Mouse (Mus musculus) v-Abl transformed pro-B cells (cell line): ENCODE measurements around the gene Flvcr2.
"Not testable (repeated sequence)": the region's sequence is repeated elsewhere in the genome, so short reads cannot be mapped to it uniquely, and the experiment has no call there.

Experiments used
- in situ Hi-C, 2 experiments: fragments of 400-800 bp; cut with MboI; formaldehyde crosslinking; loops; one replicate each; pipeline ENCODE4 v1.15.1; 2025; ENCODE audit not compliant: unreplicated experiment in 2 of 2

Flvcr2 gene

DNA sequence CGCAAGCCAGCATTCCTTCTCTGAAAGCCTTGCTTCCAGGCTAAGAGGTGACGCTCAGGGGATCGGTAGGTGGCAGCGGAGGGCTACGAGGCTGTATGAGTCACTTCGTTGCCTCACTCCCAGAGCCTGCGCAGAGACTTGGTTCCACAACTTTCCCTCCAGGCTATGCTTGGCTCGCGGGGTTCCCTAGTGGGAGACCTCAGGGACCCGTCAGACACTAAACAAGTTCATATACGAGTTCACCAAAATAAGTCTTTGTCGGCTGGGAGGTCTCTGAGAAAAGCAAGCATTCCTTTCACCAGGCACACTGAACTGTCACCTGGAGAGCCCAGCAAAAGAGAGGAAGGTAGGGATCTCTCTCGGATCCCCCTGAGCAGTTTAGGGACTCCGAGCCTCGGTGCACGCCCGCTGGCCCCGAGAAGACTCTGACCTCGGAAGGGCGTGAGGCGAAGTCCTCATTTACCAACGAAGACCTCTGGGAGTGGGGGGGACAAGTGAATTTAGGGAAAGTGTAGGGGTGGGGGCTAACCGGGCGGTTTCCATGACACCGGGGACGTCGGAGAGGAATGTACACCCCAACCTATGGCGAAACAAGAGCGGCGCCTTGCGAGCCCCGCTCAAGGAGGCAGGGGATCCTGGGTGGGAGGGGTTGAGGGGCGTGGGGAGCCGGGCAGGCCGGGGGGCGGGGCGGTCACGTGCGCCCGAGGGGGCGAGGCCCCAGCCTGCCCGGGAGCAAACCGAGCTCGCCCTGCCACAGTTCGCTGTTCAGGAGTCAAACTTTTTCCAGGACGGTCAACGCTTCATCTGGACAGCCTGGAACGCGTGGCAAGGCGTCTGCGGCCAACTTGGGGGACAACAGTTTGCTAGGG is at the start of gene Flvcr2:
Flvcr2 (plus strand) TSS at position 713 of the 869 bp plus-strand sequence.
- in situ Hi-C loops: no loop called here

- in situ Hi-C loops: not testable (repeated sequence)
Measured at GRCm38 (mm10) chr12:85698179-85698578, 48.2 kb upstream of the Flvcr2 start.

- in situ Hi-C loops: no loop called here
Measured at GRCm38 (mm10) chr12:85700191-85700841, 46.0 kb upstream of the Flvcr2 start.

- in situ Hi-C loops: no loop called here
Measured at GRCm38 (mm10) chr12:85700842-85701223, 45.5 kb upstream of the Flvcr2 start.

- in situ Hi-C loops: no loop called here
Measured at GRCm38 (mm10) chr12:85702166-85703055, 43.9 kb upstream of the Flvcr2 start.

DNA sequence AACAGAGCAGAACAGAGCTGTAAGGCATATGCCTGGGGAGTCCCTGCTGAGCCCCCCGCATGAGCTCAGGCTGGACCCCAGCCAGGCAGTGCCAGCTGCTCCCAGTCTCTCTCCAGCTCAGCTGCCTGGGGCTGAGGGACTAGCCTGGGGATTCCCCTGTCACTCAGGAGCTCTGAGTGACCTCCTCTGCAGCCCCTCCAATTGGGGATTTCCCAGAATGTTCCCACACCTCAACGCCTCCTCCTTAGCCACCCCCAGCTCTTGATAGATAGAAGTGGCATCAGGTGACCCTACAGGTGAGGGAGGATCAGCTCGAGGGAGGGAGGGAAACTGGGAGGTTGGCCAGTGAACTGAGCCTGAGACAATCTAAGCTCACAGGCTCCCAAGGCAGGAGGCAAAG is 42.8 kb upstream of the Flvcr2 start:
- in situ Hi-C loops: no loop called here

- in situ Hi-C loops: no loop called here
Measured at GRCm38 (mm10) chr12:85704566-85704965, 41.8 kb upstream of the Flvcr2 start.

GRCm38 (mm10) chr12:85705002-85705830 is 41.1 kb upstream of the Flvcr2 start:
- in situ Hi-C loops: no loop called here

DNA sequence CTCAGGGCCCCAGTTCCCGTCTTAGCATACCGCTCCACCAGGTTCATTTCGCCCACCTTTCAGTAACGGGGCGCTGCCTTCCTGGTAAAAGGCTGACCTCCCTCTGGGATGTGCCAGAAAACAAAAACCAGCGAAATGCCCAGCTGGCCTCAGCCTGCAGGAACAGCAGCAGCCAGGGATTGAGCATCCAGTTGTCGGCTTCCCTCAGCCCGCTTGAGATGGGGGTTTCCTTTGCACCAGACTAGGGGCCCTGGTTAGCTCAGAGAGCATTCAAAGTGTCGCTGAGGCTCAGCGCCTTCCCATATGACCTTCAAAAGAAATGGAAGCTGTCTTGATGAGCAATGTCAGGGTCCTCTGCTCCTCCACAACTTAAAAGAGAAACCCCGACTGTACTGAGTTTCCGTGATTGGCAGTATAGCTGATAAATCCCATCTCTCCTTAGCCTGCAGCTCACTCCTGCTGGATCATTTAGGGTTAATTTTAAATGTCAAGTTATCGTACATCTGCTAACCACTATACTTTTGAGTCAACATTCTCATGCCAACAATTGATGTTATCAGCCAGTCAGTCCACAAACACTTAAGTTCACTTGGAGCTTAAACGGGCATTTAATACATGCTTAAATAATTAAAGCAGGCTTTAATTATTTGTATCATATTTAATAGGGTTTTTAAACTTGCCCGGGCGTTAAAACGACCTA is 40.4 kb upstream of the Flvcr2 start:
- in situ Hi-C loops: no loop called here

DNA sequence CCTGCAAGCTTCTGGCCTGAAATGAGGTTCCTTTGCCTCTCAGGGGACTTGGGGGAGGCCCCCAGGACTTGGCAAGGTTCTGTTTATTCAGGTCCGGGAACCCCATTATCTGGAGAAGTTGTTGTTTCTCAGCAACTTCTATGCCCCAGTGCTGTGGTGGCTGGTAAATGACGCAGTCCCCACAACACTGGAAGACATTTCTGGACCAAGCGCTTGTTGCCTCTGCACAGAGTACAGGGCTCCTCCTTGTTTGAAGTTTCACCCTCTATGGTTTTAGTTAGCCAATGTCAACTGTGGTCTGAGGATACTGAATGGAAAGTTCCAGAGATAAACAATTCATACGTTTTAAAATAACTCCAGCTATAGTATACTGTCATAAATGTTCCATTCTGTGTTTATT is 39.4 kb upstream of the Flvcr2 start:
- in situ Hi-C loops: no loop called here

DNA sequence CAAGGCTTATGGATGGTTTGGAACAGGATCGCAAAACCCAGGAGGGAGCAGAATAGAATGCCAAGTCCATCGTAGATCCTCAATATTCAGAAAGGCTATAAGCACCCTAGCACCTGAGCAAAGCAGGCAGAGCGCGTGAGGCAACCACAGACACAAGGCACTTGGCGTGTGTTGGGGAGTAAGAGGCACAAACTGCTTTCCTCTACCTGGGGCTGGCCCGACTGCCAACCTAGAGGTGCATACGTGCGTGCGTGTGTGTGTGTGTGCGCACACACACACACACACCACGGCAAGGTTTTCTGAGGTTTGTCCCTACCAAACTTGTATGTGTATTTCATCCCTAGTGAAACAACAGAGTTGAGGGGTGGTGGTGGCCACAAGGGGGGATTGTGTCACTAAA is 38.9 kb upstream of the Flvcr2 start:
- in situ Hi-C loops: no loop called here

GRCm38 (mm10) chr12:85708556-85708955 is 37.8 kb upstream of the Flvcr2 start:
- in situ Hi-C loops: no loop called here

DNA sequence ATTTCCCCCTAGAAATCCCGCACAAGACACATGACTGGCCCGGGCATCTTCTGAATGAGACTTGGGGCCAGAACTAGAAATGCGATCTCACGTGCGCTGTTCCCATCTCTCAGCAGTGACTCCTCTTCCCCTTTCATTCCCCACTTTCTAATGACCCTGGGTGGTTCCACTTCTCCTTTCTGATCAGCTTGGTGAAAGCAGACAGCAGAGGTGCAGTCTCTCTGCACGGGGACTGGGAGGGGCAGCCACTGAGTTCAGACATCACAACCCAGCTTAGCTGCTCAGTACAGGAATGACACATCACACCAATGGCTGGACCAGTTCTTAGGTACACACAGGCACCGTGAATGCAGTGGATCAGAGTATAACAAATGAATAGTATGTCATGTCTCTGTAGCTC is 35.6 kb upstream of the Flvcr2 start:
- in situ Hi-C loops: no loop called here

DNA sequence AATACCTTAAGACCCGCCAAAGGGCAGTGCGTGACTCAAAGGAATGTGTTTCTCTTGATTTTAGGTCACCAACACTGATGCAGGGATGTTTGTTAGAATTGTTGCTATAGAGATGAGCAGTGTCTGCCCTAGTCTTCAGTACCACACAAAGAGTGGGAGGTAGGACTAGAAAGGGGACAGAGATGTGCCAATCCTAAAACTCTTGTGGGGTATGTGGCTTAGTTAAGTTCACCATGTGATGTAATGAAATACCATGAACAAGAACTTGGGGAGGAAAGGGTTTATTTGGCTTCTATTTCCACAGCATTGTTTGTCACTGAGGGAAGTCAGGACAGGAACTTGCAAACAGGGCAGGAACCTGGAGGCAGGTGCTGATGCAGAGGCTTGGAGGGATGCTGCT is 33.8 kb upstream of the Flvcr2 start:
- in situ Hi-C loops: no loop called here

GRCm38 (mm10) chr12:85714126-85714525 is 32.2 kb upstream of the Flvcr2 start:
- in situ Hi-C loops: no loop called here

DNA sequence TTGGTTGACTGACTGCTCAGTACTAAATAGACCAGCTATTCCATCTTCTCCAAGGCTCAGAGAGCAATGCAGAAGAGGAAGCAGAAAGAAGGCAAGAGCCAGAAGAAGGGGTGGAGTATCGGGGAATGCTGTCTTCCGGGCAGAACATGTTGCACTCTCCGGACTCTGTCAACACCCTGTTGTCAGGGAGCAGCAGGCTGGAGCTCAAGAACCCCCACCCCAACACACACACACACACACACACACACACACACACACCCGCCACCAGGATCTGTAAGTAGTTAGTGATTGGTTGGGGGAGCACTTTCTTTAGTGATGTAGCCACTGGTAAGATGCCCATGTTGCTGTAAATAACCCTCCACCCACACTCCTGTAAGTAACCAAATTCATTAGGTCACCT is 21.0 kb upstream of the Flvcr2 start:
- in situ Hi-C loops: loop anchor here (5.0 to 10.0 kb wide), 3 partner anchors 51 to 383 kb away; no protein-coding TSS in a partner anchor

DNA sequence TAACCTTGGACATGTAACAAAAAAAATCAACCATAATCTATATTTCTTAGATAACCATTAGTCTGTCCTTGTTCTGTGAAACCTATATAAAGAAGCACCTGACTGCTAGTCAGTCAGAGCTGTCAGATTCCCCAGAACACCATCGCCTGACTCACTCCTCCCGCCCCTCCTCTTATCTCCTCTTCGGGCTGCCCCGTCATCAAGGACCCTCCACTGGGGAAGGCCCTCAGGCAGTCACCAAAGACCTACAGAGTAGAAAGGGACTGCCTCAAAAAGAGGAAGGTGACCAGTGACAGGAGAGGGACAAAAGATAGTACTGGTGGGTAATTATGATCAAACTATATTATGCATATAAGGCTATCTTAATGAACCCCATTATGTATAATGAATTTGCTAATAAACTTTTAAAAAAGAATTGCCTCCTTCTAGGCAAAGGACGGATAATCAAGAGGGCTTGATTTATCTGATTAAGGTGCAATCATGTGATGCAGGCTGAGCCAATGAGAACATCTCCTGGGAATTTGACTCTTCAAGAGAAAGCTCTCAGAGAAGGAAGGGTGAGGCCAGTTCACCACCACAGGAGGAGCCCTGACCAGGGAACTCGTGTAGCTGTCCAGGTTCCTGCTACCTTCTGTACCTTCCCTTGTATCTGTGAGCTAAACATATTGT is 19.5 kb upstream of the Flvcr2 start:
- in situ Hi-C loops: loop anchor here (5.0 to 10.0 kb wide), 3 partner anchors 52 to 385 kb away; no protein-coding TSS in a partner anchor

GRCm38 (mm10) chr12:85728181-85728580 is 18.2 kb upstream of the Flvcr2 start:
- in situ Hi-C loops: loop anchor here (5.0 to 10.0 kb wide), 3 partner anchors 53 to 386 kb away; no protein-coding TSS in a partner anchor
